Mouse (Mus musculus): ENCODE data around the gene Hspa13. TPM values are rescaled to one million over a fixed set of nuclear protein-coding genes. Genes with fewer than 3 reads are reported as not detected.

Hspa13 gene
- 10 to 100 TPM in 1 of 2 experiments, 1 to 10 TPM in 1; 8.5 to 10.3 TPM for total RNA-seq (2021)
- long read RNA-seq, experiment 1, full-length matches to known transcripts: 5 of 7 reads
- long read RNA-seq, experiment 1, partial matches to known transcripts: 1 of 7 reads
- long read RNA-seq, experiment 1, other reads (novel, unspliced or antisense): 1 of 7 reads
- long read RNA-seq, experiment 2, full-length matches to known transcripts: 3 of 4 reads
- long read RNA-seq, experiment 2, partial matches to known transcripts: 0 of 4 reads
- long read RNA-seq, experiment 2, other reads (novel, unspliced or antisense): 1 of 4 reads

DNA sequence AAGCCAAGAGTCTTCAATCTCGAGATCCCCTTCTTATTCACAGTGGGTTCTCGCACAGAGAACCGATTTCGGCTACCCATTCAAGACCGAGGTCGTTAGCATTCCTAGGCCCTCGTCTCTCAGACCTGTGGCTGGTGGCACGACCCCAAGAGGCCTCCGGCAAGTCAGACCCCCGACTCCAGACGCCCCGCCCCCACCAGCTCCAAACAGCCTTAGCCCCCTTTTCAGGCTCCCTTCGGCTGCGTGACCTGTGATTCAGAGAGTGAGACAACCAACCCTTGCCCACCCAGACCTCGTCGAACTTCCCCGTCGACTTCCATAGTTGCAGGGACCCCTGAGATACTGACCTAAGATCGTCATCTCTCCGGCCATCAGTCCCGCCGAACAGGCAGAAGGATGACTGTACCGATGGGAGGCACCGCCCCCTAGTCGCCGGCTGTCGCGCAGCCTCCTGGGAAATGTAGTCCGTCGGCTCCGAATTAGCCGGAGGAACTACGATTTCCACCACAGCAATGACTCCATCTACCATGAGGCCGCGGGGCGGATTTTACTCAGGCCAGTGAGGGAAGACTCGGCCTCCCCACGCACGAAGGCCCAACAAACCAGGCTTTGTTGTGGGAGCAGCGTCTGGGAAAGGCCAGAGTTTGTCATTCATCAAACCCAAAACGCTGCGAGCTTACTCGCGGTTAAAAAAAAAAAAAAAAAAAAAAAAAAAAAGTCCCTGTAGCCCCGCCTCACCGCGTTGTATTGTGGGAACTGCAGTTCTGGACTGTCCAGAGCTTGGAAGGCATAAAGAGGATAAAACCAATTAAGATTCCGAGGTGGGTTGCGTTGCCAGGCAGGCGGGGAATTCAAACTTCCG lies at the start of gene Hspa13:
Gene Hspa13 (minus strand): TSS at position 717 of the 862 bp plus-strand sequence.
- peak; percentile 97 for DNase-seq
- intact Hi-C loops (cut with DNase I; ENCODE audit: low total_unique reads): no loop called here

- no peak for DNase-seq
- intact Hi-C loops (cut with DNase I; ENCODE audit: low total_unique reads): loop anchor here (10.0 kb wide), 1 partner anchor 1116 kb away; no protein-coding TSS in a partner anchor
Measured at GRCm38 (mm10) chr16:75779271-75779670, 12.4 kb upstream of the Hspa13 start.

- intact Hi-C loops (cut with DNase I; ENCODE audit: low total_unique reads): loop anchor here (10.0 kb wide), 1 partner anchor 1122 kb away; no protein-coding TSS in a partner anchor
- no peak for DNase-seq
Measured at GRCm38 (mm10) chr16:75773222-75773621, 6.3 kb upstream of the Hspa13 start.

DNA sequence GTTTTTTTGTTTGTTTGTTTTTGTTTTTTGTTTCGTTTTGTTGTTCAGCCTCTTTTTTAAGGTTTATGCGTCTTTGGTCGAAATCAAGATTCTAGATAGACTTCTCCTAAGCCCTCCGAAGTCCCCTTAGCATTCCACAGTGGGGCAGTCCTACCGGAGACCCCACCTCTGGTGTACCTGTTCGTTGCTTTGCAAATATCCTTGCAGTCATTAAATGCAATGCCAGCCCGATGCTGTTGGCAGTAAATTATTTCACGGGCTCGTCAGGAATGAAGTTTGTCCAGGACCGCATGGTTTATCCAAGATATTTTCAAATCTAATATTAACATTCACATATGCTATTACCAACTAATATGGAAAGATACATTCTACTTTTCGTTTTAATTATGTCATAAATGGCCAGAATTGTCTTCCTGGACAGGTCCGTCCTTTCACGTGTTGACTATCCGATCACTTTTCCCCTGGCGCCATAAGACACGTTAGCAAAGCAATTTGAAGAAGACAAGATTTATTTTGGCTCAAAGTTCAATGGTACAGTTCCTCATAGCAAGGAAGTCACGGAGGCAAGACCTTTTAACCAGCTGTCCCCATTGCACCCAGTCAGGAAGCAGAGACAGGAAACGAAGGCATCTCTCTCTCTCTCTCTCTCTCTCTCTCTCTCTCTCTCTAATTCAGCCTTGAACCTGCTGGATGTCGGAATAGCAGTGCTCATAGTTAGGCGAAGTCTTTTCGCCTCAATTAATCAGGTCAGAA lies 522 bp upstream of the Hspa13 start:
- intact Hi-C loops (cut with DNase I; ENCODE audit: low total_unique reads): no loop called here
- DNase-seq: no peak

- no peak for DNase-seq
- intact Hi-C loops (cut with DNase I; ENCODE audit: low total_unique reads): no loop called here
Measured at GRCm38 (mm10) chr16:75752876-75753275, 14.0 kb downstream of the Hspa13 start.

- intact Hi-C loops (cut with DNase I; ENCODE audit: low total_unique reads): no loop called here
- no peak for DNase-seq
Measured at GRCm38 (mm10) chr16:75750103-75750502, 16.8 kb downstream of the Hspa13 start.

GRCm38 (mm10) chr16:75748926-75749325 lies 18.0 kb downstream of the Hspa13 start:
- no peak for DNase-seq
- intact Hi-C loops (cut with DNase I; ENCODE audit: low total_unique reads): no loop called here

DNA sequence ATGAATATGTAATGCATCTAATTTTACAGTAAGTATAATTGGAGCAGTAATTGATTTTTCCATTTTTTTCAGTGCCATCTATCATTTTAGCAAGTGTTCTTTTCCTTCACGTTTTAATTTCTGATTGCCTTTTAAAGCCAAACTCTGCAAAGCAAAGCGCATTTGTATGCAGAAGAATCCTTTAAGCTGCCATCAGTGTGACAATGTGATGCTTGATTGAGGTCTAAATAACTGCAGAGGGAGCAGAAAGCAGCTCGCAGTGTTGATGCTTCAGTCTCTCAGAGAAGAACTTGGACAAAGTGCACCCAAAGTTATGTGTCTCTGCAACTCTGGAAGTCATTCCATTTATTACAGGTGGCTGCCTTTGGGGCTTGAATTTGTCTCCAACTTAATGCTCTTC lies 22.9 kb downstream of the Hspa13 start:
- intact Hi-C loops (cut with DNase I; ENCODE audit: low total_unique reads): no loop called here
- DNase-seq: no peak

DNA sequence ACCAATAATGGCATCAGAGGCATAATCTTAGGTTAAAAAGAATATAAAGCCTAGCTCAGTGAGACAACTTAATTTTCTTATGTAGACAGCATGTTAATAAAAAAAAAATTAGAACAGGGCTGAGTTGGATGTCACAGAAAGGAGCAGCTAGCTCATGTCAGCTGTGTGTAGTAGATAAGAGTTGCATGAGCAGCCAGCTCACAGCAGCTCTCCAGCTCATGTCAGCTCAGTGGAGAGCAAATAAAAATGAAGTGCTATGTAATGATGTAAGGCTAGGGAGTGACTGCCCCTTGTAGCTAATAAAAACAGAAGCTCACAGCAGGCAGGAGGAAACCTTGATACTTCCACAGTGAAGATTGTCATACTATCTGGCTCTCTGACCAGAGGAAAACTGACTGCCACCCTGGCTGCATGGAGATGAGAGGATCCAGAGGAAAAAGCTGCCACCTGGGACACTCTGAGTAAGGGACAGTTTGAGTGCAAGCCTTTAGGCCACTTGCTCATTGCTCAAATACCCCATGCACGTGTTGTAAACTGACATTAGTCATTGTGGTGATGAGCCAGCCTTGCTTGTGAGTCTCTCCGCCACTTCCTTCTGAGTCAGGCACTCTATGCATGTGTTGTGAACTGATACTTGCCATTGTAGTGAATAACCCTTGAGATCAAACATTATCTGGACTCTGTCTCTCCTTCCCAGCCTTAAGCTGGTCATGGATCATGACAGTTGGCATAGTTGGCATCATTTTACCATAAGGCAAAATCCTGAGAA lies 49.3 kb downstream of the Hspa13 start:
- intact Hi-C loops (cut with DNase I; ENCODE audit: low total_unique reads): no loop called here
- DNase-seq: no peak

- intact Hi-C loops (cut with DNase I; ENCODE audit: low total_unique reads): no loop called here
- DNase-seq: peak; percentile 4
Measured at GRCm38 (mm10) chr16:75696176-75696575, 70.7 kb downstream of the Hspa13 start.

Small RNA genes within 50 kb of the gene (microRNA-seq; reads per million reads assigned to microRNA genes)
- 0 reads per million in 2 experiments for gene Gm22923

Other genes with a start within 250 kb of the Hspa13 start
- not detected for gene Lipi, start 181.0 kb downstream of the Hspa13 start, total RNA-seq (2021)
- under 1 TPM in 1 of 2 experiments, not detected in 1; 0.08 TPM for gene Rbm11, start 174.3 kb downstream of the Hspa13 start, total RNA-seq (2021)

Measured in gastrocnemius, postnatal 14 days (tissue).